Mouse (Mus musculus) testis, adult 2 months (tissue): ENCODE data around the gene Dpp6.

ENCODE experiments used
- CTCF ChIP-seq: fragments of 200-500 bp; IDR thresholded peaks from 2 replicates; pipeline ENCODE4 v1.5.1; 2012; ENCODE audit warnings: low read depth, mild to moderate bottlenecking, inconsistent platforms, low read length, moderate library complexity; ENCODE audit not compliant: control insufficient read depth, insufficient read depth, insufficient replicate concordance
- POLR2A ChIP-seq: fragments of 200-500 bp; IDR thresholded peaks from 2 replicates; pipeline ENCODE4 v1.6.1; 2012; ENCODE audit warnings: low read depth, mild to moderate bottlenecking, inconsistent platforms, low read length, moderate library complexity; ENCODE audit not compliant: control insufficient read depth

DNA sequence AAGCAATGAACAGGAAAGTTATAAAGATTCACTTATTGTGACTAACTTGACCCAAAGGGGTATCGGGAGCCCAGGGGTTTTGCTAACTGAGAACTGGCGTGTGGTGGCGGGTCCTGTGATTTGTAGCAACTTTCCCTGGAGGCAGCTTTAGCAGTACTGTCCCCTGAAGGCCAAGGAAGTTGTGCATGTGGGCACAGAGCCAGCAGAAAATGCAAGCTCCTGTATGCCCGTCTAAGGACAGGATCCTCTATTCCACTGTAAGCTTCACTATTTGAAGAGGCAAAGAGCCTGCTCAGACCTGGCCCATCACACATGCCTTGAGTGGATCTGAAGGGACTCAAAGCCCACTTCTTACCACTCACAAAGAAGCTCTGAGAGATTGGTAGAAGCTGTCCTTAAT, 598.5 kb downstream of the Dpp6 start:
- TF ChIP-seq CTCF = no peak
- TF ChIP-seq POLR2A = no peak
